In the genomic region with DNA sequence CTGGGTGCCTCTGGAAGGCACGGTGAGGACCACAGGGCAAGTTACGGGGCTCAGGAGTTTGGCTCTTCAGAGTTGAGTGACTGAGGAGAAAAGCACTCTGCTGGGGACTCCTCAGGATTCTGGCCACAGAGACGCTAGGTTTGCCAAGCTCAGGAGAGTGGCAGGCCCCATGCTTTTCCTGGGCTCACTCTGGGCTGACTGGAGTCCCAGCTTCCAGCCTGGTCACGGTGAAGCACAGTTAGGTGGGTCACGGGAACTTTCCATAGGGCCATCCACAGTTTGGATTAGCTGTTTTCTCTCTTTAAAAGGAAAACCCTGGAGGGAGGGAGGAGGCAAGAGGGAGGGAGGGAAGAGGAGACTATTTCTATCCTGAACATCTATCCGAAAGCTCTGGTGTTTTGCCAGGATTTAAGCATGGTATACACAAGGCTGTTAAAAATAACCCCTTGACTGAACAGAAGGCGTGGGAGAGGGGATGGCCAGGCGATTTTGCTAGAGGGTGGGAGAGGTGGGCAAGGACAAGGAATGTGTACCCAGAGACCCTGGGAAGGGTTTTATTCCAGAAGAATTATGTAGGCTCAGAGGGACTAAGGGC, we compare ENCODE assay signal across 10 mouse cellular contexts. TPM values are rescaled to one million over a fixed set of nuclear protein-coding genes. Genes with fewer than 3 reads are reported as not detected.
DNase-seq lines count a peak whose midpoint lies in the region; ATAC-seq lines count a peak whose summit lies in the region.
"Had no signal": no experiment of that assay in that cellular context is flagged by ENCODE, and none has a peak within 500 bp of the region (broad histone marks: within the 10 kb centered on the region; RNA-seq: fewer than 3 reads in every experiment).

No protein-coding gene starts in this region.

- DNase-seq in heart, embryonic 10.5 days (ENCODE audit: low spot score) = no peak
- DNase-seq in heart, postnatal 14 days = no peak
- peak; percentile 35 for DNase-seq in midbrain, embryonic 11.5 days (ENCODE audit: low spot score, missing footprints)
- DNase-seq in gastrocnemius, postnatal 4 days (ENCODE audit: low spot score in 2 of 2) = no peak
- DNase-seq: embryo, embryonic 11 days had no signal

- H3K27ac ChIP-seq in heart, embryonic 10.5 days = peak overlapping the region; percentile 60
- no peak overlapping the region for H3K27ac ChIP-seq in midbrain, embryonic 11.5 days (ENCODE audit: low read depth, low read length)
- H3K27ac ChIP-seq in midbrain, embryonic 13.5 days = no peak overlapping the region
- peak overlapping the region; percentile 95 for H3K27ac ChIP-seq in heart, embryonic 16.5 days (ENCODE audit: low read length)
- H3K27ac ChIP-seq in stomach, embryonic 15.5 days = peak overlapping the region; percentile 84
- H3K27ac ChIP-seq: liver, embryonic 15.5 days had no signal

- intact Hi-C loops in heart, postnatal 14 days (cut with DNase I) = no loop called here

- H3K9ac ChIP-seq in midbrain, embryonic 11.5 days (ENCODE audit: low read length) = no peak overlapping the region
- H3K9ac ChIP-seq in midbrain, embryonic 13.5 days (replicated peaks) = no peak overlapping the region
- H3K9ac ChIP-seq in heart, embryonic 16.5 days (ENCODE audit: low read length) = peak overlapping the region; percentile 51
- no peak overlapping the region for H3K9ac ChIP-seq in stomach, embryonic 15.5 days
- H3K9ac ChIP-seq: liver, embryonic 15.5 days had no signal

- no peak for ATAC-seq in midbrain, embryonic 11.5 days (ENCODE audit: low FRiP score)
- no peak for ATAC-seq in midbrain, embryonic 13.5 days
- peak; percentile 71 for ATAC-seq in heart, embryonic 16.5 days (replicated peaks; ENCODE audit: extremely low read depth, insufficient read depth, low FRiP score)
- ATAC-seq in stomach, embryonic 15.5 days (ENCODE audit: insufficient read depth, low FRiP score, low read depth) = peak; percentile 53; the same call in 1 of the 2 replicates
- ATAC-seq: forebrain, embryonic 16.5 days had no signal

- H3K9me3 ChIP-seq in heart, embryonic 10.5 days = no peaks in the 10 kb centered on the region
- no peaks in the 10 kb centered on the region for H3K9me3 ChIP-seq in midbrain, embryonic 11.5 days (ENCODE audit: control insufficient read depth, low read length)
- H3K9me3 ChIP-seq in midbrain, embryonic 13.5 days = no peaks in the 10 kb centered on the region
- H3K9me3 ChIP-seq in heart, embryonic 16.5 days (replicated peaks; ENCODE audit: control insufficient read depth, low read length) = no peaks in the 10 kb centered on the region
- H3K9me3 ChIP-seq in stomach, embryonic 15.5 days = no peaks in the 10 kb centered on the region
- H3K9me3 ChIP-seq: liver, embryonic 15.5 days had no signal

- H3K27me3 ChIP-seq in heart, embryonic 10.5 days (ENCODE audit: insufficient read depth, poor library complexity, severe bottlenecking) = no peaks in the 10 kb centered on the region
- H3K27me3 ChIP-seq in midbrain, embryonic 11.5 days (ENCODE audit: control insufficient read depth, insufficient read depth, low read length) = no peaks in the 10 kb centered on the region
- H3K27me3 ChIP-seq in midbrain, embryonic 13.5 days = no peaks in the 10 kb centered on the region
- H3K27me3 ChIP-seq in heart, embryonic 16.5 days (ENCODE audit: control insufficient read depth, insufficient read depth, low read length) = no peaks in the 10 kb centered on the region
- H3K27me3 ChIP-seq in stomach, embryonic 15.5 days (replicated peaks) = no peaks in the 10 kb centered on the region
- H3K27me3 ChIP-seq: liver, embryonic 15.5 days had no signal

- no peak overlapping the region for H3K4me2 ChIP-seq in midbrain, embryonic 11.5 days
- H3K4me2 ChIP-seq in midbrain, embryonic 13.5 days (replicated peaks) = no peak overlapping the region
- peak overlapping the region; percentile 22; the same call in 1 of the 2 replicates for H3K4me2 ChIP-seq in heart, embryonic 16.5 days (ENCODE audit: low read depth, low read length)
- no peak overlapping the region for H3K4me2 ChIP-seq in stomach, embryonic 15.5 days
- H3K4me2 ChIP-seq: liver, embryonic 15.5 days had no signal

- no peaks in the 10 kb centered on the region for H3K36me3 ChIP-seq in heart, embryonic 10.5 days
- no peaks in the 10 kb centered on the region for H3K36me3 ChIP-seq in midbrain, embryonic 11.5 days (ENCODE audit: control insufficient read depth, insufficient read depth, low read length)
- no peaks in the 10 kb centered on the region for H3K36me3 ChIP-seq in midbrain, embryonic 13.5 days
- H3K36me3 ChIP-seq in heart, embryonic 16.5 days (ENCODE audit: control insufficient read depth, insufficient read depth) = no peaks in the 10 kb centered on the region
- H3K36me3 ChIP-seq in stomach, embryonic 15.5 days = no peaks in the 10 kb centered on the region
- H3K36me3 ChIP-seq: liver, embryonic 15.5 days had no signal

- no peak overlapping the region for H3K4me3 ChIP-seq in heart, embryonic 10.5 days
- no peak overlapping the region for H3K4me3 ChIP-seq in midbrain, embryonic 11.5 days (ENCODE audit: low read depth, low read length)
- H3K4me3 ChIP-seq in midbrain, embryonic 13.5 days (replicated peaks) = no peak overlapping the region
- H3K4me3 ChIP-seq in heart, embryonic 16.5 days (ENCODE audit: low read length) = no peak overlapping the region
- H3K4me3 ChIP-seq in stomach, embryonic 15.5 days (replicated peaks) = no peak overlapping the region
- H3K4me3 ChIP-seq: liver, embryonic 15.5 days had no signal

- 70% methylated on average over 8 of the region's 8 CpGs for WGBS in heart, embryonic 10.5 days
- 77% methylated on average over 8 of the region's 8 CpGs for WGBS in midbrain, embryonic 11.5 days
- 76% methylated on average over 8 of the region's 8 CpGs for WGBS in midbrain, embryonic 13.5 days
- WGBS in heart, embryonic 16.5 days = 38% methylated on average over 8 of the region's 8 CpGs
- 51% methylated on average over 8 of the region's 8 CpGs for WGBS in stomach, embryonic 15.5 days

- H3K4me1 ChIP-seq in heart, embryonic 10.5 days = peaks cover 45% of the 10 kb centered on the region
- no peaks in the 10 kb centered on the region for H3K4me1 ChIP-seq in midbrain, embryonic 11.5 days (ENCODE audit: control insufficient read depth, insufficient read depth, low read length)
- peaks cover 6% of the 10 kb centered on the region; the same call in 1 of the 2 replicates for H3K4me1 ChIP-seq in midbrain, embryonic 13.5 days (replicated peaks)
- peaks cover 38% of the 10 kb centered on the region for H3K4me1 ChIP-seq in heart, embryonic 16.5 days (ENCODE audit: control insufficient read depth, insufficient read depth, low read length)
- H3K4me1 ChIP-seq in stomach, embryonic 15.5 days = peaks cover 22% of the 10 kb centered on the region

RNA-seq across cellular contexts. Expression of a gene that starts 55.5 kb away (rescaled TPM):
- 0.85 and 1.3 TPM in 2 replicates for polyA plus RNA-seq in heart, embryonic 10.5 days (2016; fragmentation: Nextera tagmentation; extraction: Ambion mirVana)
- not detected for total RNA-seq in heart, postnatal 14 days (2021)
- polyA plus RNA-seq in midbrain, embryonic 11.5 days (2014; fragmentation: Nextera tagmentation; extraction: Ambion mirVana) = 0.40 and 0.53 TPM in 2 replicates
- polyA plus RNA-seq in midbrain, embryonic 13.5 days (2015; fragmentation: Nextera tagmentation; extraction: Ambion mirVana) = 0.30 TPM in 2 replicates
- polyA plus RNA-seq in heart, embryonic 16.5 days (2015; fragmentation: Nextera tagmentation; extraction: Ambion mirVana) = 0.70 and 0.85 TPM in 2 replicates
- polyA plus RNA-seq in stomach, embryonic 15.5 days (2015; fragmentation: Nextera tagmentation; extraction: Ambion mirVana) = 6.9 and 7.0 TPM in 2 replicates
- 1 to 10 TPM; 1.4 to 2.0 TPM for total RNA-seq in gastrocnemius, postnatal 4 days (2021)

Comparison
In these comparisons a context has a peak if more than half of its experiments do, and no peak if none do; other contexts are left out.
1. H3K27ac ChIP-seq: peak in heart, embryonic 10.5 days (single experiment), heart, embryonic 16.5 days (single experiment) and stomach, embryonic 15.5 days (single experiment); none in midbrain, embryonic 11.5 days (single experiment) and midbrain, embryonic 13.5 days (single experiment).
2. ATAC-seq: peak in heart, embryonic 16.5 days (single experiment) and stomach, embryonic 15.5 days (single experiment); none in midbrain, embryonic 11.5 days (single experiment) and midbrain, embryonic 13.5 days (single experiment).